Mouse (Mus musculus) heart, postnatal 0 days (tissue): Measurements from ENCODE around the gene Myh10.

Source experiments
- CTCF ChIP-seq: IDR thresholded peaks from 2 replicates; pipeline ENCODE4 v1.5.1; 2016; ENCODE audit warnings: antibody characterized with exemption, control low read depth, low read depth
- EP300 ChIP-seq: IDR thresholded peaks from 2 replicates; pipeline ENCODE4 v1.6.1; 2016; ENCODE audit warnings: antibody characterized with exemption, low read depth

- TF ChIP-seq CTCF (no peak), EP300 (no peak)
These were observed 27.8 kb downstream of the Myh10 start for GRCm38 (mm10) chr11:68719096-68719648.
